Mouse (Mus musculus) splenic B cell, adult 2 months (primary cell): ENCODE data around the gene Dus3l.

Experiments used
- DNase-seq: peaks from one replicate; pipeline ENCODE4 v3.0.0-alpha.2; 2011; ENCODE audit warnings: low read depth, low spot score
- H3K27me3 ChIP-seq: 2 replicates; pipeline ENCODE4 v1.6.1; 2012; ENCODE audit warnings: mild to moderate bottlenecking, low read length, moderate library complexity, mixed read lengths; ENCODE audit not compliant: control insufficient read depth, poor library complexity, insufficient read depth, severe bottlenecking
- H3K36me3 ChIP-seq: 2 replicates; pipeline ENCODE4 v1.6.1; 2012; ENCODE audit warnings: mild to moderate bottlenecking, low read length, moderate library complexity, mixed read lengths; ENCODE audit not compliant: control insufficient read depth, poor library complexity, insufficient read depth, severe bottlenecking

The Dus3l gene

DNA sequence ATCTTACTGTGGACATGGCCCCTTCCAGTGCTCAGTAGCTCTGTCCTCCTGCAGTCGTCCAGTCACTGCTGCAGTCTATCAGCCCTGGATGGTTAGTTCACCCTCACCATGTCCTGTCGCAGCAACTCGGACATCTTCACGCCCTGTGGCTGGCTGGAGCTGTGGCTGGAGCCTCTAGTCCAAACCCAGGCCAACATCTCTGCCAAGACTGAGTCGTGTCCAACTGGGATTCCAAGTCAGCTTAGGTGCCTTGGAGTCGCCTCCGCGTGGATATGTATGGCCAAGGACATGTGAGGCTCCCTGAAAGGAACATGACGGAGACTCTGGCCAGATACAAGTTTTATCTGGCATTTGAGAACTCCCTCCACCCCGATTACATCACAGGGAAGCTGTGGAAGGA, 26.3 kb upstream of the Dus3l start:
- Histone ChIP-seq H3K36me3 (no peaks in the 10 kb centered on the region), H3K27me3 (no peaks in the 10 kb centered on the region)
- DNase-seq = no peak

DNA sequence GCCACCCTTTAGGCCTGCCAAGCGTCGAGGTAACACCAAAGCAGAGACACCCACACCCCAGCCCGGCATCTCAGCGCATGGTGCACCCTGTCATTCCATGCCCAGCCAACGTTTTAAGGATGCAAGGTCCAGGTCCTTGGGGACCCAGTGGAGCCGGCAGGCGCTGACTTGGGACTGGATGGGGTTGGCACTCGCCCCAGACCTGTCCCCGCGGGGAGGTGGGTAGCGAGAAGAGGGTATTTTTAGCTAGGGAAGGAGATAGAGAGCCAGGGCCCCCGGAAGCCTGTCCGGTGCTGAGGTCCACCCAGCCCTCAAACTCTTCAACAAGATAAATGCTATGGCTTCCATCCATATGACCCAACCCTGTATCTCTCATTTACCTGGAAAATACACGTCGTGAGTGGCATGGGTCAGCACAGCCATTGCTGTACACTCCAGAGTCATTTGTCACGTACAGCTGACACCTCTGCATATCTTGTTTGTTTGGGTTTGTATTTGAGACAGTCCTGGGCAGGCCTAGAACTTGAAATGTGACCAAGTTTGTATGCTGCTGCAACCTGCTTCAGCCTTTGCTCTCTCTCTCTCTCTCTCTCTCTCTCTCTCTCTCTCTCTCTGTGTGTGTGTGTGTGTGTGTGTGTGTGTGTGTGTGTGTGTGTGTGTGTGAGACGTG, 24.3 kb upstream of the Dus3l start:
- no peak for DNase-seq
- H3K36me3 ChIP-seq = no peaks in the 10 kb centered on the region
- H3K27me3 ChIP-seq = no peaks in the 10 kb centered on the region

GRCm38 (mm10) chr17:56740788-56741160, 23.8 kb upstream of the Dus3l start:
- H3K27me3 ChIP-seq = no peaks in the 10 kb centered on the region
- no peaks in the 10 kb centered on the region for H3K36me3 ChIP-seq
- no peak for DNase-seq

GRCm38 (mm10) chr17:56744173-56744572, 20.4 kb upstream of the Dus3l start:
- H3K36me3 ChIP-seq = no peaks in the 10 kb centered on the region
- DNase-seq = no peak
- H3K27me3 ChIP-seq = no peaks in the 10 kb centered on the region

GRCm38 (mm10) chr17:56751404-56752072, 13.0 kb upstream of the Dus3l start:
- Histone ChIP-seq H3K36me3 (no peaks in the 10 kb centered on the region), H3K27me3 (no peaks in the 10 kb centered on the region)
- DNase-seq = peak; percentile 37

- no peaks in the 10 kb centered on the region for H3K27me3 ChIP-seq
- DNase-seq = no peak
- no peaks in the 10 kb centered on the region for H3K36me3 ChIP-seq
Observed at GRCm38 (mm10) chr17:56753452-56753851, 11.1 kb upstream of the Dus3l start.

GRCm38 (mm10) chr17:56754271-56755185, 10.0 kb upstream of the Dus3l start:
- Histone ChIP-seq H3K36me3 (no peaks in the 10 kb centered on the region), H3K27me3 (no peaks in the 10 kb centered on the region)
- DNase-seq = no peak

- no peaks in the 10 kb centered on the region for H3K27me3 ChIP-seq
- peak; percentile 40 for DNase-seq
- H3K36me3 ChIP-seq = no peaks in the 10 kb centered on the region
Observed at GRCm38 (mm10) chr17:56756703-56757399, 7.7 kb upstream of the Dus3l start.

GRCm38 (mm10) chr17:56757416-56758123, 7.0 kb upstream of the Dus3l start, which contains the start of gene Nrtn:
TSS of gene Nrtn (minus strand) at chr17:56757530.
- peak; percentile 45 for DNase-seq
- Histone ChIP-seq H3K36me3 (no peaks in the 10 kb centered on the region), H3K27me3 (no peaks in the 10 kb centered on the region)

DNA sequence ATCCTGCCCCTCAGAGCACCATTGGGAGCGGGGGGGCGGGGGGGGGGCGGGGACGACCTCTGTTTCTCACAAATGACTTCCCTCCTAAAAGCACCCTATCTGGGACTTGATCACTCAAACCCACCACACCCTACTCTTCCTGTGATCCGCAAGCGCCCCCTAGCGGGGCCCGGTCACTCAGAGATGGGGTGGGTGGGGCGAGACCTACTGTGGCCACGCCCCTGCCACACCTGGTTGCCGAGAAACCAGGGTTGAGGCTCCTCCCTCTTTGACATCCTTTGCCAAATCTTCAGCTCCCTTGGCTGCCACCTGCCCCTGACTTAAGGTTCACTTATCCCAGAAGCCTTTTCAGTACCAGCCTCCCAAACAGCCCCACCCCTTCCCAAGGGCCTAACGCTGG, 6.4 kb upstream of the Dus3l start:
- no peaks in the 10 kb centered on the region for H3K36me3 ChIP-seq
- DNase-seq = peak; percentile 82
- no peaks in the 10 kb centered on the region for H3K27me3 ChIP-seq

- Histone ChIP-seq H3K36me3 (no peaks in the 10 kb centered on the region), H3K27me3 (no peaks in the 10 kb centered on the region)
- DNase-seq = no peak
Observed at GRCm38 (mm10) chr17:56759261-56759660, 5.3 kb upstream of the Dus3l start.

GRCm38 (mm10) chr17:56761077-56761476, 3.5 kb upstream of the Dus3l start:
- Histone ChIP-seq H3K36me3 (no peaks in the 10 kb centered on the region), H3K27me3 (no peaks in the 10 kb centered on the region)
- DNase-seq = no peak

GRCm38 (mm10) chr17:56761991-56762410, 2.6 kb upstream of the Dus3l start:
- no peaks in the 10 kb centered on the region for H3K27me3 ChIP-seq
- peak; percentile 94 for DNase-seq

More at GRCm38 (mm10) chr17:56761991-56762410, 2.6 kb upstream of the Dus3l start:
- H3K36me3 ChIP-seq = no peaks in the 10 kb centered on the region
